Mouse (Mus musculus): Measurements from ENCODE around the gene Tmem190. TPM values are rescaled to one million over a fixed set of nuclear protein-coding genes. Genes with fewer than 3 reads are reported as not detected.
"Not testable (repeated sequence)": the region's sequence is repeated elsewhere in the genome, so short reads cannot be mapped to it uniquely, and the experiment has no call there.

Gene Tmem190
- polyA plus RNA-seq, 1 experiment from 2014 or later, result not detected

GRCm38 (mm10) chr7:4806716-4807115 lies 24.0 kb downstream of the Tmem190 start:
- 88% methylated on average over 7 of the region's 7 CpGs for WGBS

GRCm38 (mm10) chr7:4811131-4811530 lies 28.4 kb downstream of the Tmem190 start:
- peak overlapping the region; percentile 92 for H3K9ac ChIP-seq (ENCODE audit: low read length)
- H3K4me1 ChIP-seq (ENCODE audit: control insufficient read depth in 2 of 2, insufficient read depth in 2 of 2, low read length in 2 of 2), result peaks cover 8 to 27% of the 10 kb centered on the region in 2 experiments
- ATAC-seq (ENCODE audit: insufficient number of reproducible peaks, insufficient read depth, low FRiP score, low read depth); H3K27me3 ChIP-seq (ENCODE audit: control insufficient read depth, insufficient read depth, low read length); H3K9me3 ChIP-seq (ENCODE audit: control insufficient read depth, low read length): not testable (repeated sequence)
- H3K4me3 ChIP-seq (ENCODE audit: control insufficient read depth in 1 of 2, insufficient read depth in 1 of 2, low read depth in 1 of 2, low read length in 2 of 2), result peak overlapping the region; percentile 78 to 99
- 26% methylated on average over 10 of the region's 10 CpGs for WGBS
- peak overlapping the region; percentile 98 to 99; a peak in 2 of 4 replicates for H3K27ac ChIP-seq (replicated peaks in 1 of 2; ENCODE audit: control insufficient read depth in 1 of 2, insufficient read depth in 1 of 2, low read depth in 2 of 2, low read length in 2 of 2)
- H3K4me2 ChIP-seq (ENCODE audit: low read length), result peak overlapping the region; percentile 82
- H3K36me3 ChIP-seq (ENCODE audit: control insufficient read depth, insufficient read depth, low read length), result peaks cover 47% of the 10 kb centered on the region

More at GRCm38 (mm10) chr7:4806716-4807115, 24.0 kb downstream of the Tmem190 start:
- H3K4me1 ChIP-seq (ENCODE audit: control insufficient read depth in 2 of 2, insufficient read depth in 2 of 2, low read length in 2 of 2), result peaks cover 5 to 22% of the 10 kb centered on the region in 2 experiments
- no peak overlapping the region for H3K9ac ChIP-seq (ENCODE audit: low read length)
- H3K4me3 ChIP-seq (ENCODE audit: control insufficient read depth in 1 of 2, insufficient read depth in 1 of 2, low read depth in 1 of 2, low read length in 2 of 2), result no peak overlapping the region
- H3K36me3 ChIP-seq (ENCODE audit: control insufficient read depth, insufficient read depth, low read length), result peaks cover 68% of the 10 kb centered on the region
- H3K9me3 ChIP-seq (ENCODE audit: control insufficient read depth, low read length), result no peaks in the 10 kb centered on the region
- no peak overlapping the region for H3K4me2 ChIP-seq (ENCODE audit: low read length)
- H3K27me3 ChIP-seq (ENCODE audit: control insufficient read depth, insufficient read depth, low read length), result no peaks in the 10 kb centered on the region
- H3K27ac ChIP-seq (replicated peaks in 1 of 2; ENCODE audit: control insufficient read depth in 1 of 2, insufficient read depth in 1 of 2, low read depth in 2 of 2, low read length in 2 of 2), result no peak overlapping the region
- no peak for ATAC-seq (ENCODE audit: insufficient number of reproducible peaks, insufficient read depth, low FRiP score, low read depth)

- H3K36me3 ChIP-seq (ENCODE audit: control insufficient read depth, insufficient read depth, low read length), result peaks cover 39% of the 10 kb centered on the region
- H3K27me3 ChIP-seq (ENCODE audit: control insufficient read depth, insufficient read depth, low read length), result no peaks in the 10 kb centered on the region
- H3K27ac ChIP-seq (replicated peaks in 1 of 2; ENCODE audit: control insufficient read depth in 1 of 2, insufficient read depth in 1 of 2, low read depth in 2 of 2, low read length in 2 of 2), result peak overlapping the region; percentile 98 to 99
- H3K4me1 ChIP-seq (ENCODE audit: control insufficient read depth in 2 of 2, insufficient read depth in 2 of 2, low read length in 2 of 2), result peaks cover 8 to 27% of the 10 kb centered on the region in 2 experiments
- WGBS, result under 1% methylated on average over 30 of the region's 36 CpGs
- peak overlapping the region; percentile 82 for H3K4me2 ChIP-seq (ENCODE audit: low read length)
- H3K9me3 ChIP-seq (ENCODE audit: control insufficient read depth, low read length), result no peaks in the 10 kb centered on the region
- peak; percentile 33; the same call in 1 of the 2 replicates for ATAC-seq (ENCODE audit: insufficient number of reproducible peaks, insufficient read depth, low FRiP score, low read depth)
- H3K9ac ChIP-seq (ENCODE audit: low read length), result peak overlapping the region; percentile 92
- H3K4me3 ChIP-seq (ENCODE audit: control insufficient read depth in 1 of 2, insufficient read depth in 1 of 2, low read depth in 1 of 2, low read length in 2 of 2), result peak overlapping the region; percentile 78 to 99
Observed at GRCm38 (mm10) chr7:4811842-4812302, 29.1 kb downstream of the Tmem190 start.

GRCm38 (mm10) chr7:4812303-4813104 lies 29.8 kb downstream of the Tmem190 start, which contains the start of gene Ube2s:
Gene Ube2s, minus strand, starts transcription at chr7:4812590.
- Histone ChIP-seq H3K36me3 (ENCODE audit: control insufficient read depth, insufficient read depth, low read length) (peaks cover 33% of the 10 kb centered on the region), H3K27ac (replicated peaks in 1 of 2; ENCODE audit: control insufficient read depth in 1 of 2, insufficient read depth in 1 of 2, low read depth in 2 of 2, low read length in 2 of 2) (peak within 1 kb of the TSS; percentile 98 to 99), H3K9ac (ENCODE audit: low read length) (peak within 1 kb of the TSS; percentile 92), H3K4me3 (ENCODE audit: control insufficient read depth in 1 of 2, insufficient read depth in 1 of 2, low read depth in 1 of 2, low read length in 2 of 2) (peak within 1 kb of the TSS; percentile 78 to 99), H3K4me2 (ENCODE audit: low read length) (peak within 1 kb of the TSS; percentile 82), H3K9me3 (ENCODE audit: control insufficient read depth, low read length) (no peaks in the 10 kb centered on the region), H3K4me1 (ENCODE audit: control insufficient read depth in 2 of 2, insufficient read depth in 2 of 2, low read length in 2 of 2) (peaks cover 8 to 27% of the 10 kb centered on the region in 2 experiments), H3K27me3 (ENCODE audit: control insufficient read depth, insufficient read depth, low read length) (no peaks in the 10 kb centered on the region)
- peak; percentile 99 for ATAC-seq (ENCODE audit: insufficient number of reproducible peaks, insufficient read depth, low FRiP score, low read depth)
- under 1% methylated on average over 62 of the region's 62 CpGs for WGBS

- Histone ChIP-seq H3K9ac (ENCODE audit: low read length) (peak overlapping the region; percentile 51), H3K4me2 (ENCODE audit: low read length) (peak overlapping the region; percentile 68), H3K27ac (replicated peaks in 1 of 2; ENCODE audit: control insufficient read depth in 1 of 2, insufficient read depth in 1 of 2, low read depth in 2 of 2, low read length in 2 of 2) (peak overlapping the region; percentile 76 to 99), H3K27me3 (ENCODE audit: control insufficient read depth, insufficient read depth, low read length) (no peaks in the 10 kb centered on the region), H3K4me1 (ENCODE audit: control insufficient read depth in 2 of 2, insufficient read depth in 2 of 2, low read length in 2 of 2) (peaks cover 8 to 27% of the 10 kb centered on the region in 2 experiments), H3K4me3 (ENCODE audit: control insufficient read depth in 1 of 2, insufficient read depth in 1 of 2, low read depth in 1 of 2, low read length in 2 of 2) (peak overlapping the region; percentile 78 to 99), H3K36me3 (ENCODE audit: control insufficient read depth, insufficient read depth, low read length) (peaks cover 28% of the 10 kb centered on the region), H3K9me3 (ENCODE audit: control insufficient read depth, low read length) (no peaks in the 10 kb centered on the region)
- ATAC-seq (ENCODE audit: insufficient number of reproducible peaks, insufficient read depth, low FRiP score, low read depth), result no peak
- 29% methylated on average over 8 of the region's 8 CpGs for WGBS
Observed at GRCm38 (mm10) chr7:4813105-4813791, 30.5 kb downstream of the Tmem190 start.

GRCm38 (mm10) chr7:4816559-4816958 lies 33.8 kb downstream of the Tmem190 start:
- Histone ChIP-seq H3K4me2 (ENCODE audit: low read length) (no peak overlapping the region), H3K27me3 (ENCODE audit: control insufficient read depth, insufficient read depth, low read length) (no peaks in the 10 kb centered on the region), H3K4me3 (ENCODE audit: control insufficient read depth in 1 of 2, insufficient read depth in 1 of 2, low read depth in 1 of 2, low read length in 2 of 2) (no peak overlapping the region), H3K9me3 (ENCODE audit: control insufficient read depth, low read length) (no peaks in the 10 kb centered on the region), H3K9ac (ENCODE audit: low read length) (no peak overlapping the region), H3K4me1 (ENCODE audit: control insufficient read depth in 2 of 2, insufficient read depth in 2 of 2, low read length in 2 of 2) (peaks cover 5% of the 10 kb centered on the region in 2 experiments; a peak in 3 of 4 replicates), H3K36me3 (ENCODE audit: control insufficient read depth, insufficient read depth, low read length) (no peaks in the 10 kb centered on the region), H3K27ac (replicated peaks in 1 of 2; ENCODE audit: control insufficient read depth in 1 of 2, insufficient read depth in 1 of 2, low read depth in 2 of 2, low read length in 2 of 2) (no peak overlapping the region)
- ATAC-seq (ENCODE audit: insufficient number of reproducible peaks, insufficient read depth, low FRiP score, low read depth), result no peak

GRCm38 (mm10) chr7:4820925-4821324 lies 38.2 kb downstream of the Tmem190 start:
- 81% methylated on average over 7 of the region's 7 CpGs for WGBS

More at GRCm38 (mm10) chr7:4820925-4821324, 38.2 kb downstream of the Tmem190 start:
- not testable (repeated sequence) for H3K36me3 ChIP-seq (ENCODE audit: control insufficient read depth, insufficient read depth, low read length); ATAC-seq (ENCODE audit: insufficient number of reproducible peaks, insufficient read depth, low FRiP score, low read depth); H3K9ac ChIP-seq (ENCODE audit: low read length); H3K9me3 ChIP-seq (ENCODE audit: control insufficient read depth, low read length); H3K27me3 ChIP-seq (ENCODE audit: control insufficient read depth, insufficient read depth, low read length); H3K27ac ChIP-seq (replicated peaks in 1 of 2; ENCODE audit: control insufficient read depth in 1 of 2, insufficient read depth in 1 of 2, low read depth in 2 of 2, low read length in 2 of 2); H3K4me3 ChIP-seq (ENCODE audit: control insufficient read depth in 1 of 2, insufficient read depth in 1 of 2, low read depth in 1 of 2, low read length in 2 of 2); H3K4me2 ChIP-seq (ENCODE audit: low read length)
- peaks cover 10 to 11% of the 10 kb centered on the region in 2 experiments; a peak in 3 of 4 replicates for H3K4me1 ChIP-seq (ENCODE audit: control insufficient read depth in 2 of 2, insufficient read depth in 2 of 2, low read length in 2 of 2)

All from heart, embryonic 14.5 days (tissue).